Mouse (Mus musculus): ENCODE results near the gene Fgd6. TPM values are rescaled to one million over a fixed set of nuclear protein-coding genes. Genes with fewer than 3 reads are reported as not detected.
A peak's percentile ranks its signal among the peaks of the same experiment; 100 is the strongest.

Fgd6 gene
- polyA plus RNA-seq, 1 experiment = 6.0 TPM

DNA sequence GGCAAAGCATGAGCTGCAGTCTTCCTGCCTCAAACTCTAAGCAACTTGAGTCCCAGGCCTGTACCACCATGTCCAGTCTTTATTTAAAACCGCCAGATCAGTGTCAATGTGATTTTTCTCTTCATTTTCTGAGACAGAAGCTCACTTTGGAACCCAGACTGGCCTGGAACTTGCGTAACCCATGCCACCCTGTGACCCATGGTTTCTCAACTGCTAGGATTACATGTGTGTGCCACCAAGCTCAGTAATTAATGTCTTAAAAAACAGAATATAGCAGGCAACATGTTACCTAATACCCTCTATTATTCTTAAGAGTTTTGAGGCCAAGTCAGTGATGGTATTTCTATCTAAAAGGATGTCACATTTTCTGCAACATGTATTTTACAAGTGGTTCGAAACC is 106.6 kb downstream of the Fgd6 start:
- TF ChIP-seq POLR2A (IDR thresholded peaks at IDR 0.05; ENCODE audit: low read depth, low read length) (no peak), CTCF (IDR thresholded peaks at IDR 0.05; ENCODE audit: borderline replicate concordance, insufficient read depth, low read length) (no peak)
- Histone ChIP-seq H3K27ac (ENCODE audit: insufficient read depth, low read length) (no peak overlapping the region), H3K4me3 (ENCODE audit: insufficient read depth, low read length) (no peak overlapping the region), H3K4me1 (ENCODE audit: control insufficient read depth, insufficient read depth, low read length) (no peaks in the 10 kb centered on the region)

DNA sequence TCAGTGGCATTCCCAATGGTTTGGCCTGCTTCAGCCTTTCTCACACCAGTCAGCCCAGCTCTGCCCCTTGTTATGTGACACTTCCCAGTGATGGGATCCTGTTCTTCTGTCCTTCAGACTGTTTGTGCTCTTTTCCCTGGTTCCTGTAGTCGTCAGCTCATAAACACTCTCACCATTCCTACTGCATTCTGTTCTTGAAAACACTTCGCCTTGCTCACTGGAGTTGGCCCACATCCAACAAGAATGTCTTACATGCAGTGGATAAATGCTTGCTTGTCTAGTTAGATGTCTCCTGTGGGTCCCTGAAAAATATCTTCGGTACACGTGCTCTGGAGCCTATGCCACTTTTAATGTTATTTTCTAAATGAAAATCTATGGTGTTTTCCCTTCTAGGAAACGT is 108.8 kb downstream of the Fgd6 start:
- H3K27ac ChIP-seq (ENCODE audit: insufficient read depth, low read length) = no peak overlapping the region
- no peak overlapping the region for H3K4me3 ChIP-seq (ENCODE audit: insufficient read depth, low read length)
- no peak for TF ChIP-seq CTCF (IDR thresholded peaks at IDR 0.05; ENCODE audit: borderline replicate concordance, insufficient read depth, low read length)
- TF ChIP-seq POLR2A (IDR thresholded peaks at IDR 0.05; ENCODE audit: low read depth, low read length) = no peak
- H3K4me1 ChIP-seq (ENCODE audit: control insufficient read depth, insufficient read depth, low read length) = no peaks in the 10 kb centered on the region; the same call in 1 of the 2 replicates

GRCm38 (mm10) chr10:94147391-94147755 is 111.6 kb downstream of the Fgd6 start:
- H3K4me1 ChIP-seq (ENCODE audit: control insufficient read depth, insufficient read depth, low read length) = no peaks in the 10 kb centered on the region; the same call in 1 of the 2 replicates
- TF ChIP-seq POLR2A (IDR thresholded peaks at IDR 0.05; ENCODE audit: low read depth, low read length) (no peak), CTCF (IDR thresholded peaks at IDR 0.05; ENCODE audit: borderline replicate concordance, insufficient read depth, low read length) (no peak)
- H3K4me3 ChIP-seq (ENCODE audit: insufficient read depth, low read length) = peak overlapping the region; percentile 78
- H3K27ac ChIP-seq (ENCODE audit: insufficient read depth, low read length) = no peak overlapping the region

DNA sequence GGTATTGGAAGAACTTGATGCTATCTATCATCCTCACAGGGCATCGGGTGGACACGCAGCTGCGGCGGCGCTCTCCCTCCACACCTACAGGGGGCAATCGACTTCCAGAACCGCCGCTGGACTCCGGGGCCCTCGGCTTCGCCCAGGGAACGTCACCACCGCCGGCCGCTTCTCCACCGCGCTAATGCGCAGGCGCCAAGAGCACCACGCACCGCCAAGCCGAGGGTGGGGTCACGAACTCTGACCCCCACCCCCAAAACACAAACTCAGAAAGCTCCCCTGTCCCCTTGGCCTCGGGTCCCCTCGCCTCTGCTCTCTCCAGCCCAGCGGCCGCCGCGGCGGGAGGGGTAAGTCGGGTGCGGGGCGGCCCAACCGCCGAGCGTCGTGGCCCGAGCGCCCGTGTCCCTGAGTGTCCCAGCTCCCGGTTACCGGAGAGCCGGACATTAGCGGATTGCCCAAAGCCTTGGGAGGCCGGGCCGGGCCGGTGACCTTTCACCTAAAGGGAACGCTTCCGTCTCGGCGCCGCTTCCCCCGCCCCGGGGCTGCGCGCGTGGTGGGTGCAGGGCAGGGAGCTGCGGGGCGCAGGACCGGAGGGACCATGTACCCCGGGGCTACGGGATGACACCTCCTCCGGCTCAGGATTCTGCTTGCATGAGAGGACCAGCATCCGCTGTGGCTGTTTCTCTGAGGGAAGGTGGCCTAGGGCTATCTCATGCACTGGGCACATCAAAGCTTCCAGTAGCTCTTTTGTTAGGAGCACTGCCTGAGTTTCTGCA is 112.1 kb downstream of the Fgd6 start, which contains the start of gene Nr2c1:
Gene Nr2c1 (plus strand): TSS at position 268 of the 776 bp plus-strand sequence.
- H3K27ac ChIP-seq (ENCODE audit: insufficient read depth, low read length) = peak within 1 kb of the TSS; percentile 62
- H3K4me3 ChIP-seq (ENCODE audit: insufficient read depth, low read length) = peak within 1 kb of the TSS; percentile 78
- TF ChIP-seq CTCF (IDR thresholded peaks at IDR 0.05; ENCODE audit: borderline replicate concordance, insufficient read depth, low read length) = peak; percentile 64; the same call in 1 of the 2 replicates
- peak; percentile 62 for TF ChIP-seq POLR2A (IDR thresholded peaks at IDR 0.05; ENCODE audit: low read depth, low read length)
- no peaks in the 10 kb centered on the region; the same call in 1 of the 2 replicates for H3K4me1 ChIP-seq (ENCODE audit: control insufficient read depth, insufficient read depth, low read length)

DNA sequence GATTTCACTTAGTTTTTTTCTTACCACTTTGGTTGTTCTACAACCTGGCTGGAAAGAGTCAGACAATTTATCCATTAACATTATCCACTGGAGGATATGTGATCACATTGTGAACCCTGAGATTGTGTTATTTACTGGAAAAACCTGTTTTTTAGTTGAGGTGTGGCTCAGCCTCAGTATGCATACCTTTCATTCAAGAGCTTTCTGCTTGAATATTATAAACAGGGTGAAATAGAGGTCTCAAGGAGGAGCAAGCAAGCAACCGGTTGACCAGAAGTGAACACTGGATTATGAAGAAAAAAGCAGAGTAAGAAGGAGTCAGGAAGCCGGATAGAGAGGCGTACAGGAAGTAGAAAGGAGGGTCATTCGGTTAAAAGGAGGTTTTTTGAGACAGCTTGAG is 115.7 kb downstream of the Fgd6 start:
- H3K27ac ChIP-seq (ENCODE audit: insufficient read depth, low read length) = no peak overlapping the region
- no peak for TF ChIP-seq POLR2A (IDR thresholded peaks at IDR 0.05; ENCODE audit: low read depth, low read length)
- no peak overlapping the region for H3K4me3 ChIP-seq (ENCODE audit: insufficient read depth, low read length)
- no peaks in the 10 kb centered on the region; the same call in 1 of the 2 replicates for H3K4me1 ChIP-seq (ENCODE audit: control insufficient read depth, insufficient read depth, low read length)

DNA sequence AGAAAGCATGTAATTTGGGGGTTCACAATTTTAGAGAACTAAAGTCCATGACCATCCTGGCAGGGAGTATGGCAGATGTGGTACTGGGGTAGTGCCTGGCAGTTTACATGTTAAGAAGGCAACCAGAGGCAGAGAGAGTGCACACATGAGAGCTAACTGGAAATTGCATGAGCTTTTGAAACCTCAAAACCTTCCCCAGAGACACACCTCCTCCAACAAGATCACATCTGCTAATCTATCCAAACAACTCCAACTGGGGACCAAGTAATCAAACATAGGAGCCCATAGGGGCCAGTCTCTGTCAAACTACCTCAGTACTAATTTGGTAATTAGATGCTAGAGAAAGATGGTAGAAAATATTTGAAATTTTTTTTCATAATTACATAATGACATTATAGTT is 118.0 kb downstream of the Fgd6 start:
- TF ChIP-seq CTCF (IDR thresholded peaks at IDR 0.05; ENCODE audit: borderline replicate concordance, insufficient read depth, low read length) (no peak), POLR2A (IDR thresholded peaks at IDR 0.05; ENCODE audit: low read depth, low read length) (no peak)

DNA sequence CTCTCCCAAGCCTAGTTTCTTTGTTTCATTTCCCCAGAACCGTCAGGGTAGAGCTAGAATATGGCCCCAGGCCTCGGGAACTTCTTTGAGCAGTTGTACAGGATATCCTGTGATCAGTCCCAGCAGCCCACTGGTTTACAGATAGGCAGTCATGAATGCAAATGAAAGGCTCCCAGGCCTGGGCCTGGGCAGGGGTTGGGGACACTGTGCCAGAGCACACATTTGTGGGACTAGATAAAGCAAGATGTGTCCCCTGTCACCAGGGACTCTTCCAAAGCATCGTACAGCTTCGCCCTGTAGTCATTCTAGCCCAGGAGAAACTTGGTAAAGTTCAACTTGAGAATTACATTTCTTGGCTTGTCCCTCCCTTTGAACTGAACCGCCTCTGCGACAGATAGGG is 123.2 kb downstream of the Fgd6 start:
- H3K4me1 ChIP-seq (ENCODE audit: control insufficient read depth, insufficient read depth, low read length) = no peaks in the 10 kb centered on the region
- H3K4me3 ChIP-seq (ENCODE audit: insufficient read depth, low read length) = no peak overlapping the region
- H3K27ac ChIP-seq (ENCODE audit: insufficient read depth, low read length) = no peak overlapping the region
- TF ChIP-seq CTCF (IDR thresholded peaks at IDR 0.05; ENCODE audit: borderline replicate concordance, insufficient read depth, low read length) (no peak), POLR2A (IDR thresholded peaks at IDR 0.05; ENCODE audit: low read depth, low read length) (no peak)

More for the DNA sequence above, 118.0 kb downstream of the Fgd6 start:
- no peak overlapping the region for H3K27ac ChIP-seq (ENCODE audit: insufficient read depth, low read length)
- no peak overlapping the region for H3K4me3 ChIP-seq (ENCODE audit: insufficient read depth, low read length)
- no peaks in the 10 kb centered on the region; the same call in 1 of the 2 replicates for H3K4me1 ChIP-seq (ENCODE audit: control insufficient read depth, insufficient read depth, low read length)

- Histone ChIP-seq H3K4me3 (ENCODE audit: insufficient read depth, low read length) (no peak overlapping the region), H3K4me1 (ENCODE audit: control insufficient read depth, insufficient read depth, low read length) (no peaks in the 10 kb centered on the region), H3K27ac (ENCODE audit: insufficient read depth, low read length) (no peak overlapping the region)
- TF ChIP-seq POLR2A (IDR thresholded peaks at IDR 0.05; ENCODE audit: low read depth, low read length) = no peak
- no peak for TF ChIP-seq CTCF (IDR thresholded peaks at IDR 0.05; ENCODE audit: borderline replicate concordance, insufficient read depth, low read length)
Measured at GRCm38 (mm10) chr10:94159406-94159805, 123.6 kb downstream of the Fgd6 start.

DNA sequence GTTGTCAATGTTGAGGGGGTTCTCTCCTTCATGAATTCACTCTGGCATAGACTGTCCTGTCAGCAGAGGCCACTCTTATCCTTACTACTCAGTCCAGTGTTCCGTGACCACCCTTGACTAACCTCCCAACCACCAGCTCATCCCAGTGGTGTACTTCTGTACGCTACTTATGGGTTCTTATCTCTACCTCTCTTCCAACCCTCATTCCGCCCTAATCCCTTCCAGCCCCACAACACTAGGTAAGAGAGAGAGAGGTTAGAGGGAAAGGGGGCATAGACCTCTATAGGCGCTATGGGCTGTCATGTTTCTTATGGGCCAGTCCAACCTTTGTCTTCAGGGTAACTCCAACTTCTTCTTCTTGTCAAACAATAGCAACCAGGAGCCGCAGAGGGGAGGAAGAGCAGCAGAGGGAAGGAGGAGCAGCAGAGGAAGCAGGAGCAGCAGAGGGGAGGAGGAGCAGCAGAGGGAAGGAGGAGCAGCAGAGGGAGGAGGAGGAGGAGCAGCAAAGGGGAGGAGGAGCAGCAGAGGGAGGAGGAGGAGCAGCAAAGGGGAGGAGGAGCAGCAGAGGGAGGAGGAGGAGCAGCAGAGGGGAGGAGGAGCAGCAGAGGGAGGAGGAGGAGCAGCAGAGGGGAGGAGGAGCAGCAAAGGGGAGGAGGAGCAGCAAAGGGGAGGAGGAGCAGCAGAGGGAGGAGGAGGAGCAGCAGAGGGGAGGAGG is 125.4 kb downstream of the Fgd6 start:
- TF ChIP-seq CTCF (IDR thresholded peaks at IDR 0.05; ENCODE audit: borderline replicate concordance, insufficient read depth, low read length) = no peak
- TF ChIP-seq POLR2A (IDR thresholded peaks at IDR 0.05; ENCODE audit: low read depth, low read length) = no peak
- H3K4me3 ChIP-seq (ENCODE audit: insufficient read depth, low read length) = no peak overlapping the region
- H3K27ac ChIP-seq (ENCODE audit: insufficient read depth, low read length) = no peak overlapping the region
- no peaks in the 10 kb centered on the region for H3K4me1 ChIP-seq (ENCODE audit: control insufficient read depth, insufficient read depth, low read length)

GRCm38 (mm10) chr10:94162031-94162430 is 126.2 kb downstream of the Fgd6 start:
- Histone ChIP-seq H3K27ac (ENCODE audit: insufficient read depth, low read length) (no peak overlapping the region), H3K4me3 (ENCODE audit: insufficient read depth, low read length) (no peak overlapping the region), H3K4me1 (ENCODE audit: control insufficient read depth, insufficient read depth, low read length) (no peaks in the 10 kb centered on the region)
- TF ChIP-seq CTCF (IDR thresholded peaks at IDR 0.05; ENCODE audit: borderline replicate concordance, insufficient read depth, low read length) (no peak), POLR2A (IDR thresholded peaks at IDR 0.05; ENCODE audit: low read depth, low read length) (no peak)

Measured in embryonic fibroblast, embryonic 13.5 days (primary cell).